Mouse (Mus musculus): ENCODE measurements around the gene Gm45753. TPM values are rescaled to one million over a fixed set of nuclear protein-coding genes. Genes with fewer than 3 reads are reported as not detected.

Gene Gm45753
- polyA plus RNA-seq, 1 experiment from 2014 or later, result not detected

- Histone ChIP-seq H3K27me3 (no peaks in the 10 kb centered on the region), H3K9ac (no peak overlapping the region), H3K4me3 (no peak overlapping the region), H3K4me2 (no peak overlapping the region), H3K9me3 (no peaks in the 10 kb centered on the region), H3K36me3 (no peaks in the 10 kb centered on the region), H3K27ac (replicated peaks) (no peak overlapping the region), H3K4me1 (replicated peaks) (no peaks in the 10 kb centered on the region)
- ATAC-seq (ENCODE audit: low read depth), result no peak
Measured at GRCm38 (mm10) chr8:45268485-45268884, 39.8 kb downstream of the Gm45753 start.

- WGBS, result 86% methylated on average over 4 of the region's 4 CpGs
- no peak overlapping the region for H3K27ac ChIP-seq (replicated peaks)
- ATAC-seq (ENCODE audit: low read depth), result no peak
Measured at GRCm38 (mm10) chr8:45267611-45268391, 40.5 kb downstream of the Gm45753 start.

GRCm38 (mm10) chr8:45266993-45267392 lies 41.3 kb downstream of the Gm45753 start:
- H3K4me2 ChIP-seq, result no peak overlapping the region
- H3K9ac ChIP-seq, result no peak overlapping the region
- 69% methylated on average over 8 of the region's 8 CpGs for WGBS
- no peak for ATAC-seq (ENCODE audit: low read depth)
- H3K4me3 ChIP-seq, result no peak overlapping the region
- H3K36me3 ChIP-seq, result no peaks in the 10 kb centered on the region
- no peaks in the 10 kb centered on the region for H3K27me3 ChIP-seq
- H3K9me3 ChIP-seq, result no peaks in the 10 kb centered on the region
- H3K27ac ChIP-seq (replicated peaks), result no peak overlapping the region
- H3K4me1 ChIP-seq (replicated peaks), result no peaks in the 10 kb centered on the region

More at GRCm38 (mm10) chr8:45267611-45268391, 40.5 kb downstream of the Gm45753 start:
- Histone ChIP-seq H3K4me1 (replicated peaks) (no peaks in the 10 kb centered on the region), H3K4me3 (no peak overlapping the region), H3K36me3 (no peaks in the 10 kb centered on the region), H3K27me3 (no peaks in the 10 kb centered on the region), H3K9ac (no peak overlapping the region), H3K9me3 (no peaks in the 10 kb centered on the region), H3K4me2 (no peak overlapping the region)

GRCm38 (mm10) chr8:45264918-45265317 lies 43.3 kb downstream of the Gm45753 start:
- Histone ChIP-seq H3K36me3 (no peaks in the 10 kb centered on the region), H3K4me2 (no peak overlapping the region), H3K4me1 (replicated peaks) (no peaks in the 10 kb centered on the region), H3K9ac (no peak overlapping the region), H3K27me3 (no peaks in the 10 kb centered on the region), H3K9me3 (no peaks in the 10 kb centered on the region), H3K27ac (replicated peaks) (no peak overlapping the region), H3K4me3 (no peak overlapping the region)
- ATAC-seq (ENCODE audit: low read depth), result no peak
- 88% methylated on average over 4 of the region's 4 CpGs for WGBS

GRCm38 (mm10) chr8:45262851-45263250 lies 45.4 kb downstream of the Gm45753 start:
- WGBS, result 87% methylated on average over 3 of the region's 3 CpGs
- no peak for ATAC-seq (ENCODE audit: low read depth)
- H3K27me3 ChIP-seq, result no peaks in the 10 kb centered on the region

GRCm38 (mm10) chr8:45261920-45262319 lies 46.3 kb downstream of the Gm45753 start, which contains the start of gene F11:
TSS of gene F11 (minus strand) at chr8:45262031.
- Histone ChIP-seq H3K27me3 (no peaks in the 10 kb centered on the region), H3K4me2 (no peak within 1 kb of the TSS), H3K4me1 (replicated peaks) (no peaks in the 10 kb centered on the region), H3K4me3 (no peak within 1 kb of the TSS), H3K9me3 (no peaks in the 10 kb centered on the region), H3K9ac (no peak within 1 kb of the TSS), H3K36me3 (no peaks in the 10 kb centered on the region), H3K27ac (replicated peaks) (no peak within 1 kb of the TSS)
- WGBS, result 82% methylated on average over 10 of the region's 10 CpGs
- ATAC-seq (ENCODE audit: low read depth), result no peak

More at GRCm38 (mm10) chr8:45262851-45263250, 45.4 kb downstream of the Gm45753 start:
- Histone ChIP-seq H3K36me3 (no peaks in the 10 kb centered on the region), H3K9ac (no peak overlapping the region), H3K4me1 (replicated peaks) (no peaks in the 10 kb centered on the region), H3K4me2 (no peak overlapping the region), H3K4me3 (no peak overlapping the region), H3K27ac (replicated peaks) (no peak overlapping the region), H3K9me3 (no peaks in the 10 kb centered on the region)

GRCm38 (mm10) chr8:45258421-45258820 lies 49.8 kb downstream of the Gm45753 start:
- H3K4me3 ChIP-seq, result no peak overlapping the region
- no peak overlapping the region for H3K4me2 ChIP-seq
- WGBS, result 75% methylated on average over 8 of the region's 8 CpGs
- no peaks in the 10 kb centered on the region for H3K9me3 ChIP-seq
- H3K36me3 ChIP-seq, result no peaks in the 10 kb centered on the region
- no peak overlapping the region for H3K27ac ChIP-seq (replicated peaks)
- H3K4me1 ChIP-seq (replicated peaks), result no peaks in the 10 kb centered on the region
- H3K9ac ChIP-seq, result no peak overlapping the region
- ATAC-seq (ENCODE audit: low read depth), result no peak
- no peaks in the 10 kb centered on the region for H3K27me3 ChIP-seq

GRCm38 (mm10) chr8:45255040-45255439 lies 53.2 kb downstream of the Gm45753 start:
- Histone ChIP-seq H3K36me3 (no peaks in the 10 kb centered on the region), H3K9me3 (no peaks in the 10 kb centered on the region), H3K4me1 (replicated peaks) (no peaks in the 10 kb centered on the region), H3K27ac (replicated peaks) (no peak overlapping the region), H3K9ac (no peak overlapping the region), H3K27me3 (no peaks in the 10 kb centered on the region), H3K4me2 (no peak overlapping the region), H3K4me3 (no peak overlapping the region)
- no peak for ATAC-seq (ENCODE audit: low read depth)
- WGBS, result 78% methylated on average over 12 of the region's 12 CpGs

GRCm38 (mm10) chr8:45254194-45254842 lies 53.9 kb downstream of the Gm45753 start:
- no peaks in the 10 kb centered on the region for H3K4me1 ChIP-seq (replicated peaks)
- no peak overlapping the region for H3K4me2 ChIP-seq
- 86% methylated on average over 8 of the region's 8 CpGs for WGBS
- no peaks in the 10 kb centered on the region for H3K36me3 ChIP-seq
- H3K27me3 ChIP-seq, result no peaks in the 10 kb centered on the region
- H3K27ac ChIP-seq (replicated peaks), result no peak overlapping the region
- H3K9me3 ChIP-seq, result no peaks in the 10 kb centered on the region
- no peak for ATAC-seq (ENCODE audit: low read depth)
- no peak overlapping the region for H3K4me3 ChIP-seq
- no peak overlapping the region for H3K9ac ChIP-seq

- Histone ChIP-seq H3K27ac (replicated peaks) (no peak overlapping the region), H3K4me3 (no peak overlapping the region), H3K4me2 (no peak overlapping the region), H3K9ac (no peak overlapping the region), H3K36me3 (no peaks in the 10 kb centered on the region), H3K4me1 (replicated peaks) (no peaks in the 10 kb centered on the region), H3K27me3 (no peaks in the 10 kb centered on the region), H3K9me3 (no peaks in the 10 kb centered on the region)
- ATAC-seq (ENCODE audit: low read depth), result no peak
- WGBS, result 92% methylated on average over 1 of the region's 1 CpGs
Measured at GRCm38 (mm10) chr8:45253586-45253985, 54.7 kb downstream of the Gm45753 start.

- no peaks in the 10 kb centered on the region for H3K9me3 ChIP-seq
- WGBS, result 72% methylated on average over 2 of the region's 2 CpGs
- H3K9ac ChIP-seq, result no peak overlapping the region
- H3K4me3 ChIP-seq, result no peak overlapping the region
- H3K4me2 ChIP-seq, result no peak overlapping the region
- no peaks in the 10 kb centered on the region for H3K4me1 ChIP-seq (replicated peaks)
- no peaks in the 10 kb centered on the region for H3K27me3 ChIP-seq
- no peak overlapping the region for H3K27ac ChIP-seq (replicated peaks)
- no peaks in the 10 kb centered on the region for H3K36me3 ChIP-seq
- ATAC-seq (ENCODE audit: low read depth), result no peak
Measured at GRCm38 (mm10) chr8:45253111-45253510, 55.2 kb downstream of the Gm45753 start.

- Histone ChIP-seq H3K4me3 (no peak overlapping the region), H3K27ac (replicated peaks) (no peak overlapping the region), H3K9ac (no peak overlapping the region), H3K36me3 (no peaks in the 10 kb centered on the region), H3K9me3 (no peaks in the 10 kb centered on the region), H3K4me1 (replicated peaks) (no peaks in the 10 kb centered on the region), H3K4me2 (no peak overlapping the region), H3K27me3 (no peaks in the 10 kb centered on the region)
- 29% methylated on average over 7 of the region's 7 CpGs for WGBS
- ATAC-seq (ENCODE audit: low read depth), result no peak
Measured at GRCm38 (mm10) chr8:45246307-45246706, 62.0 kb downstream of the Gm45753 start.

Measured in neural tube, embryonic 13.5 days (tissue).